Mouse (Mus musculus) stomach, postnatal 0 days (tissue): ENCODE results near the gene Hnrnpl.

ENCODE experiments used
- CTCF ChIP-seq: IDR thresholded peaks from 2 replicates; pipeline ENCODE4 v1.5.1; 2016; ENCODE audit warnings: antibody characterized with exemption, low read depth, mild to moderate bottlenecking, moderate library complexity
- EP300 ChIP-seq: optimal IDR thresholded peaks from 2 replicates; pipeline ENCODE3; 2016; ENCODE audit warnings: antibody characterized with exemption

DNA sequence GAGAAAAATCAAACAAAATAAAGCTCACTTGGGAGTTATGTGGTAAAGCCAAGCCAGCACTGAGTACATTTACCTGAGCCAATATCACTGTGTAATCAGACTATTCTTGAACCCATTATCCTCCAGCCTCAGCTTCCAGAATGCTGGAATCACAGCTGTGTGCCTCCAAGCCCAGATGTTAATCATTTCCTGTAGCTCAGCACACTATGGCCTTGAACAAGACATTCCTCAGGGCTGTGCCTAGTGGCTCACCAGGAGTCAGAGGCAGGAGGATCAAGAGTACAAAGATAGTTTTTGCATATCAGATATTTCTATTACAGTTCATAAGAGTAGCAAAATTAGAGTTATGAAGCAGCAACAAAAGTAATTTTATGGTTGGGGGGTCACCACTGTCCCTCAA, 16.6 kb upstream of the Hnrnpl start:
- TF ChIP-seq EP300 (no peak), CTCF (no peak)
